Mouse (Mus musculus): ENCODE data around the gene Tprkb.
"Not testable (repeated sequence)": the region's sequence is repeated elsewhere in the genome, so short reads cannot be mapped to it uniquely, and the experiment has no call there.

The Tprkb gene

DNA sequence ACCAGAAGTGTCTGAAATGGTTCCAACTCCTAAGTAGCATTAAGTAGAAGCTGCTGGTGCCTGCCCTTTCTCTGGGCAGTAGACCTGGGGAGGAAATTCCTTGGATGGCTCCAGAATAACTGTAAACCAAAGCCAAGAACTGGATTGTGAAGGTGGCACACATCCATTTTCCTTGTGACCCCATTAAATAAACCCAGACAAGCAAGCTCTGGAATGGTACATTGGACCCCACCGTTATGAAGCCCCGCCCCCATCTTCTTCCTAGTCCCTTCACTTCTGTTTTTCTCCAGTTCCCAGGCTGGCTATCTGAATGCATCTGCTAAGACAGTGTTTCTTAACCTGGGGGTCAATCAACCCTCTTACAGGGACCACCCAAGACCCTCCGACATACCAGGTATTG lies at the start of gene Tprkb:
Gene Tprkb, plus strand, starts transcription at position 279 of the 400 bp plus-strand sequence.
- no peak for DNase-seq

DNA sequence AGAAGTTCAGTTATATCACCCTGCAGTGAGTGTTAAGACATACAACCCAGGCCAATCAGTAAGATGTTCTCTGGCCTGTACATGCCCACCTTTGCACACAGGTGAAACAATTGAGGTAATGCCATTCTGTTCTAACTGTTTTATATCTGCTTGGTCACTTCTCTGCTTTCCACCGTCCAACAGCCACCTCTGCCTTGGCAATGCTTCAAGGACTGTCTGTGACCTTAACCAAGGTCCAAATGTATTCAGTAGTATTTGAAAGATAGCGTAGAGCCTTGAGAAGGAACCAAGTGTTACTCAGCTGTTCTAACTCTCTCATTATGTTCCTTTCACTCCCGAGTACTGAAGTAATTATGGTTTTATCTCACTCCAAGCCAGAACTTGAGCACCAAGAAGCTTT lies 49.1 kb upstream of the Tprkb start:
- DNase-seq, result no peak

GRCm38 (mm10) chr6:85863136-85863535 lies 48.5 kb upstream of the Tprkb start:
- no peak for DNase-seq

GRCm38 (mm10) chr6:85863840-85864239 lies 47.8 kb upstream of the Tprkb start:
- no peak for DNase-seq

DNA sequence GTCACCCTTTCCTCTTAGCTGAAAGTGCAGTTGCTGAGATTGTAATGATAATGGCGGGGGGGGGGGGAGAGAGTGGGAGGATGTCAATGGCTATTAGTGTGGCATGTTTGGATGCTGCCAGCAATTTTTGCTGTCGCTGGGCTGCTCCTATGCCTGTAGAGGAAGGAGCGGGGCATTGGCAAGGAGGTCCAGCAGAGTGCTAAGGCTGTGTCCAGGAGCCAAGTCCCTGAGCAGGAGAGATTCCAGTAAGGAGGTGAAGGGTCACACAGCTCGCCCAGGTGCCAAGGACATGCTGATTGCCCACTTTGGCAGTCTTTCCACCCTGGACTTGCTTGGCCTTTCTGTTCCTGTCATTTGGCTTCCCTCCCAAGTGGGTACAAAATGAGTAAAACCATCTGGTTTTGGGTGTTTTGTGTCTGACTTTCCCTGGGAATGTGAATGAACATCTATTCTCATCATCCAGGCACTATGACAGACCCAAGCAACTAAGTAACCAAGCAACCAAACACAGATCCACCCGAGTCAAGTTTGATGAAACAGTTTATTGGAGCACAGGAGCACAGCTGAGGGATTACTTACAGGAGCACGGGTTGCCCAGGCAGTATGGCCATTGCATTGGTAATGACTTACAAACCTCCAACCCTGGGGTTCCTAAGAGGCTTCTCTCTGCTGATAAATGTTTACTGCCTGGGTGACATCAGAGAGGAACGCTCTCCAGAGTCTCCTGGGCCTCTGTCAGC lies 46.6 kb upstream of the Tprkb start:
- DNase-seq, result not testable (repeated sequence)

DNA sequence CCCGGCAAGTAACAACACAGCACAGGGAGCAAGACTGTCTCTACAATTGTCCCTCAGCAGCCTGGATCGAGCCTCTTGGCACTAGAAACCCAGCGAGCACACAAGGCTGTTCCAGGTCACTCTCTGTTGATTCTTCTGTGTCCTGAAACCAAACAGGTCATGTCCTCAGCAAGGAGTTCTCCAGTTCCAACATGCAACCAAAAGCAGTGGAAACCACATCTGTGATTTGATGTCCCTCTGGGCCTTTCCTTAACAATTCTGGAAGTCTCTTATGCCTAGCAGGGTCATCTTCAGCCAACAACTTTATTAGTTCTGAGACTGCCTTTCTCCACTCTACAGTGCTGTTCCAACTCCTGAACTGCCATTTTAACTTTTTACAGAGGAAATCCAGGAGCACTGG lies 45.5 kb upstream of the Tprkb start:
- not testable (repeated sequence) for DNase-seq

DNA sequence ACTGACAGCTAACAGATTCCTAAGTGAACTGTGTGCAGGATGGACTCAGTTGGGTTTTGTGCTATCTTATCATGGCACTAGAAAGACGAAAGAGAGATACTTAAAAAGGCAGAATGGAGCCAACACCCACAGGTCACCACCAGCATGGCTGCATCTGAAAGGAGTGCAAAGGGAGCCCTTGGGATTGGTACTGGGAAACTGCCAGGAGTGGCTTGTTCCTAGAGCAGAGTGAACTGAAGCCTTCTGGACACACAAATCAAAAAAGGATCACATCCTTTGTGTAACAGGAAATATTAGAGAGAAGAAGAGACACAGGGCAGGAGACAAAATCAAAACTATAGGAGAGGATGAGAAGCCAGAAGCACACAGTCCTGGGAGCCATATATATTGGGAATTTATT lies 44.7 kb upstream of the Tprkb start:
- not testable (repeated sequence) for DNase-seq

DNA sequence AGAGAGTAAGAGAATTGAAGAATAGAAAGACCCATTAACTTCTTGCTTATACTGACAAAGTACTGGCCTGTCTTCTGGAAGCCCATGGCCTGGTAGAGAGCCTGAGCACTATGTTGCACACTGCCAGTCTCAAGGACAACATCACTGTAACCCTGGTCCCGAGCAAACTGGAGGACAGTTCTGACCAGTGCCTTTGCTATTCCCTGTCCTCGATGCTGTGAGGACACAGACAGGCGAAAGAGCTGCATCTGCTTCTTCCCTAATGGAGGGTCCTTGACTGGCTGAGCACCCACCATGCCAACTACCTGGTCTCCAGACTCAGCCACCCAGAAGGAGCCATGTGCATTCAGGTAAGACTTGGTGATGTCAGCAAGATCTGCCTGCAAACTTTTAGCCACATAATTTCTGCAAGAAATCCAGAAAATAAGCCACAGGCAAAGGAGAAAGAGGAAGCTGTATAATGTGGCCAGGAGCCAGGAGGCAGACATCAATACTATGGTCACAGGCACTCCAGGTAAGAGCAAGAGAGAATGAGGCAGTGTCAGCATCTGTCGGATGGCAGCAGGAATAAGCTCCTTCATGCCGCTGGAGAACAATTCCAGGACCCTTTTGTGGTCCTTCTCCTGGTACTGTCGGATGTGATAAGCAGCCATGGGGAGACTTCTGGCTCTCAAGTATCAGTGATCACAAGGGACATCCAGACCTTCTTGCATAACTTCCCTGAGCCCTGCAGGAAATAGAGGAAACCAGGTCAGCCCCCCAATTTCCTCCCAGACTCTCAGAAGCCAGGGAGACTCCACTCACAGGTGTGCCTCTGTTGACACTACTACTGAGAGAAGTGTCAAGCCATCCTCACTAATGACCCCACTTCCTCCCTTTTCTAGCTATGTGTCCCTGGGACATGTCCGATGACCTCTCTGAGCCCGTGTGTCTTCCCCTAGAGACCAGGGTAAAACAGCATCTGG lies 43.7 kb upstream of the Tprkb start:
- no peak for DNase-seq

GRCm38 (mm10) chr6:85869006-85869405 lies 42.7 kb upstream of the Tprkb start, which contains the start of gene Nat8f2:
Gene Nat8f2 (minus strand): TSS chr6:85869158.
- not testable (repeated sequence) for DNase-seq

- not testable (repeated sequence) for DNase-seq
These were observed 28.4 kb upstream of the Tprkb start for GRCm38 (mm10) chr6:85883246-85883645.

GRCm38 (mm10) chr6:85884311-85884710 lies 27.4 kb upstream of the Tprkb start:
- no peak for DNase-seq

- no peak for DNase-seq
These were observed 22.7 kb upstream of the Tprkb start for GRCm38 (mm10) chr6:85888961-85889360.

GRCm38 (mm10) chr6:85895061-85895648 lies 16.5 kb upstream of the Tprkb start:
- not testable (repeated sequence) for DNase-seq

GRCm38 (mm10) chr6:85898596-85899475 lies 12.8 kb upstream of the Tprkb start:
- DNase-seq, result not testable (repeated sequence)

GRCm38 (mm10) chr6:85902303-85902702 lies 9.4 kb upstream of the Tprkb start:
- DNase-seq, result no peak

DNA sequence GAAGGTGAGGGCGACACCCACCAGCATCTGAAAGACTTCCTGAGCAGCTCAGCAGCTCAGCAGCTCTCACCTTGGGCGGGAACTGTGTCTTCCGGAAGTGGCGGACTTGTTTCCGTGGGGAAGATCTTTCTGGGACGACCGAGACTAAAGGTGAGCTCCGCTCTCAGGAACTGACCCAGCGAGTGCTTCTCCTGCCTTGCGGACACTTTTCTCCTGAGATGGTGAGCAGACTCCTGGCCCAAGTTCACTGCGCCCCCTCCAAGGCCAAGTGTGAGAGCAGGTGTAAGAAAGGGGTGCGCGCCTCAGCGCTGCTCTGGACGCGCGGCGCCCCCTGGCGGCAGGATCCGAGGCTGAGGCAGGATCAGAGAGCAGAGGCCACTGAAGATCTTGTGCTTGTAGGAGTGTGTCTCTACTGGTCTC lies 7.0 kb upstream of the Tprkb start, which contains the start of gene Nat8f4:
Gene Nat8f4, minus strand, starts transcription at position 243 of the 420 bp plus-strand sequence.
- DNase-seq, result peak; percentile 79

- DNase-seq, result peak; percentile 14
These were observed 4.7 kb upstream of the Tprkb start for GRCm38 (mm10) chr6:85906911-85907351.

DNA sequence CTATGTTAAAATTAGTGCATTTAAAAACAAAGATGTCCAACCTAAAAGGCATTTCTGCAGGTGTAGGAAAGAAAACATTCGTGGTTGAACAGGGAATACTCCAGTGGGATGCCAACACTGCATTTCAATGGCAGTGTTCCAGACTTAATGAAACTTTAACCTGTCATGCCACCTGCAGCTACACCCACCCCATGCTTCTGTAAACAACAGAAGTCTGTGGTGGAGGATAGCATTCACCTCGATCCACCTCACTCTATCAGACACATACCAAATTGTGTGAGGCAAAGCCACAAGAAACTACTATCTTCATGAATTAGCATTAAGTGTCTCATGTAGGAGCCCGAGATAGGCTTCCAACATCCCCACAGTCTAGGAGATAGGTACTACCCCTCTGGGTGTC lies 3.3 kb upstream of the Tprkb start:
- DNase-seq, result no peak

- DNase-seq, result no peak
These were observed 2.0 kb upstream of the Tprkb start for GRCm38 (mm10) chr6:85909704-85910103.

DNA sequence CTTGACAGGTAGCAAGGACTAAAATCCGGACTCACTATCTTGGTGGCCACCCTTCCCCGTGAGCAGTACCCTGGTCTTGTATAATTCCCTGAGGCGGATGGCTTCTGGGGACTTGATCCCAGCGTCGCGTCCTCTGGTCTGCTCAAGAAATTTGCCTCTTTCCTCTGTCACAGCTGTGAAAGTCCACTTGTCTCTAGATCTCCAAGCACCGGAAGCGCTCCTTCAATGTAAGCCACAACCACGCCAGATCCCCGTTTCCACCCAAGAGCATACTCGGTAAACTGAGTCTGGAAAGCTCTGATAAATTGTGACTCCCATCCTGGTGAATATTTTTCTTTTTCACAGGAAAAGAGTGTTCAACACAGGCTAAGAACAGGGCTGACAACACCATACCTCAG lies 3.5 kb downstream of the Tprkb start:
- DNase-seq, result no peak

DNA sequence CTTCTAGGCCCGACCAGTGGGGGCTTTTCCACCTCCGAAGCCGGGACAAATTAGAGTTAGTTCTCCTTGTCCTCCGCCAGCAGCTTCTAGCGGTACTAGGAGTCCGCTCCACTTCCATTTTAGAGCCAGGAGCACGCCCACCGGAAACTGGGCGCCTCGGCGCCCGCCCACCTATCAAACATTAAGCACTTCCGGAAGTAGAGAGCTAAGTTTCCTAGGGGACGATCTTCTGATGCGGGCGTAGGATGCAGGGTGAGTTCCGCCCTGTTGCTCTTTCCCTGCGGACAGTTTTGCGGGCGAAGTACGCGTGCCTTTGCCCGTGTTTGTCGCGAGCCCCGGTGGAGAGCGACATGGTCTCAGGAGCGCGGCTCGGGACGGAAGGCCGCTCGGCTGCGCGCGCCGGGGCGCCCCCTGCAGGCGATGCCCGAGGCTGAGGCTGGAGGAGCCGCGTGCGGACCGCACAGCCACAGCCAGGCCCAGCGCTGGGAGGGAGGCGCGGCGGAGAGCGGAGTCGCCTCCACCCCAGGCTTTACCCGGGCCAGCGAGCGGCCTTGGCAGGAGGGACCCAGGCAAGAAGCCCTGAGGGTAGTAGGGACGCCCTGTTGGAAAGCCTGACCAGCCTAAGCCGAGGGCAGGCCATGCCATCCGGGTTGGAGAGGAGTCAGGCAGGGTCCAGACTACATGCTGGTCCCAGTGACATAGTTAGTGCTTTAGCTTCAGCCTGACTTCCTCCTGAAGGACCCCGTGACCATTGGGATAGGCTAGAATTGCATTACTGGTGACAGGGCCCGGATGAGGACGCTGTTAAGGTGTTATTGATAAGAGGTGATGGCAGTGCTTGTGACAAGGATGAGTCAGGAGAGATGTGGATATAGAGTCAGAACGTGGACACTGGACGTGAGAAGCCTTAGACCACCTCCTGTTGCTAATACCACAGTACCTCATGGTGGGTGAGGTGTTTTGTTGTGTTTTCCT lies 4.2 kb downstream of the Tprkb start, which contains the start of gene Nat8f1:
Gene Nat8f1, minus strand, starts transcription at position 149 of the 975 bp plus-strand sequence.
- DNase-seq, result peak; percentile 78
